ENCODE assay signal across 8 mouse cellular contexts in the genomic region with DNA sequence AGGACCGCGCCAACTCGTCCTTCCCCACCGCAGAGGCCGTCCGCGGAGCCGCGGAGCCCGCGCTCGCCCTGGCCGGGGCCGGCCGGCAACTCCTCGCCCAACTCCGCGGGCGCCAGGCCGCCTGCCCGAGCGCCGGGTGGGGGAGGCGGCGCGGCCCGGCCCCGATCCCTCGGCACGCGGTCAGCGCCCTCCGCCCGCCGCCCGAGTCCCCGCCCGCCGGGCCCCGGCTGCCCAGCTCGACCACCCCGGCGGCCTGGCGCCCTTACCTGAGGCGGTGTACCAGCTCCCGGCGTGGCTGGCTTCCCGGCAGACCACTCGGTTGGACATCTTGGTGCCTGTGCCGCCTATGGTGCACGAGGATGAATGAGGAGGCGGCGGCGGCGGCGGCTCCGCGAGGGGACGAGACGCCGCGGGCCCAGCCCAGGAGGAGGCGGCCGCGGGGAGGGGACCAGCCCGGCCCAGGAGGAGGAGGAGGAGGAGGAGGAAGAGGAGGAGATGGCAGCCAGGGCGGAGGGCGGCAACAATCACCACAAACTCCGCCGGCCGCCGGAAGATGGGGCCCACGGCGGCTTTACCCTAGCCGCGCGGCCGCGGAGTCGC. TPM values are rescaled to one million over a fixed set of nuclear protein-coding genes. Genes with fewer than 3 reads are reported as not detected.
A peak's percentile ranks its signal among the peaks of the same experiment; 100 is the strongest.
DNase-seq lines count a peak whose midpoint lies in the region; ATAC-seq and TF ChIP-seq lines count a peak whose summit lies in the region.

No protein-coding gene starts in this region.

- peak; percentile 71 for ATAC-seq in forebrain, embryonic 16.5 days
- ATAC-seq in lung, embryonic 15.5 days (ENCODE audit: borderline replicate concordance, extremely low read depth, low FRiP score, low TSS enrichment): peak; percentile 91

- H3K27ac ChIP-seq in forebrain, embryonic 16.5 days (ENCODE audit: low read length): peak overlapping the region; percentile 96
- peak overlapping the region; percentile 100 for H3K27ac ChIP-seq in lung, embryonic 15.5 days
- H3K27ac ChIP-seq in olfactory bulb, adult 2 months (ENCODE audit: insufficient read depth, low read depth, low read length): peak overlapping the region; percentile 67
- peak overlapping the region; percentile 57 for H3K27ac ChIP-seq in thymus, adult 2 months (ENCODE audit: control insufficient read depth, insufficient read depth, low read length)

- TF ChIP-seq POLR2A in olfactory bulb, adult 2 months (IDR thresholded peaks at IDR 0.05; ENCODE audit: insufficient read depth, low read depth, low read length): no peak
- TF ChIP-seq POLR2A in thymus, adult 2 months (IDR thresholded peaks at IDR 0.05; ENCODE audit: control insufficient read depth, extremely low read depth, insufficient read depth, low read length, poor library complexity): no peak

- peaks cover 3% of the 10 kb centered on the region; the same call in 1 of the 2 replicates for H3K36me3 ChIP-seq in forebrain, embryonic 16.5 days (ENCODE audit: control insufficient read depth, insufficient read depth)
- H3K36me3 ChIP-seq in lung, embryonic 15.5 days: 0 out of 2 replicates have a peak, but pooled peaks cover 7% of the 10 kb centered on the region
- H3K36me3 ChIP-seq in thymus, adult 2 months (ENCODE audit: control insufficient read depth, insufficient read depth, low read length): peaks cover 4% of the 10 kb centered on the region; the same call in 1 of the 2 replicates

- H3K27me3 ChIP-seq in forebrain, embryonic 16.5 days (replicated peaks; ENCODE audit: control insufficient read depth, insufficient read depth, low read length): no peaks in the 10 kb centered on the region
- H3K27me3 ChIP-seq in lung, embryonic 15.5 days: no peaks in the 10 kb centered on the region
- H3K27me3 ChIP-seq in thymus, adult 2 months (ENCODE audit: control insufficient read depth, insufficient read depth, low read length): no peaks in the 10 kb centered on the region

- WGBS in forebrain, embryonic 16.5 days: under 1% methylated on average over 63 of the region's 80 CpGs
- WGBS in lung, embryonic 15.5 days: under 1% methylated on average over 67 of the region's 80 CpGs
- WGBS in olfactory bulb, adult 2 months: 2% methylated on average over 66 of the region's 80 CpGs
- under 1% methylated on average over 76 of the region's 80 CpGs for WGBS in thymus, adult 2 months

- no peak for TF ChIP-seq CTCF in olfactory bulb, adult 2 months (IDR thresholded peaks at IDR 0.05; ENCODE audit: insufficient read depth, low read depth, low read length)
- TF ChIP-seq CTCF in thymus, adult 2 months (IDR thresholded peaks at IDR 0.05; ENCODE audit: borderline replicate concordance, control insufficient read depth, extremely low read depth, insufficient read depth, low read length, poor library complexity): no peak; the same call in 1 of the 2 replicates

- H3K9me3 ChIP-seq in forebrain, embryonic 16.5 days (ENCODE audit: control insufficient read depth, low read length): no peaks in the 10 kb centered on the region
- no peaks in the 10 kb centered on the region for H3K9me3 ChIP-seq in lung, embryonic 15.5 days

- DNase-seq in ES-CJ7 (ENCODE audit: low read depth, low spot score): peak; percentile 44
- peak; percentile 79 to 81 for DNase-seq in cerebellum, adult 18-20 months
- peak; percentile 84 for DNase-seq in heart, postnatal 4 days
- DNase-seq in layer of hippocampus, adult 9-11 months: peak; percentile 83
- DNase-seq in thymus, adult 2 months: peak; percentile 77

- H3K4me2 ChIP-seq in forebrain, embryonic 16.5 days (ENCODE audit: low read length): peak overlapping the region; percentile 79
- H3K4me2 ChIP-seq in lung, embryonic 15.5 days: peak overlapping the region; percentile 80

- H3K4me3 ChIP-seq in forebrain, embryonic 16.5 days (replicated peaks; ENCODE audit: low read length): peak overlapping the region; percentile 95
- H3K4me3 ChIP-seq in lung, embryonic 15.5 days: peak overlapping the region; percentile 97
- H3K4me3 ChIP-seq in olfactory bulb, adult 2 months (ENCODE audit: insufficient read depth, low read depth, low read length): peak overlapping the region; percentile 98
- peak overlapping the region; percentile 91 for H3K4me3 ChIP-seq in thymus, adult 2 months (ENCODE audit: control insufficient read depth, insufficient read depth, low read length)

- H3K4me1 ChIP-seq in forebrain, embryonic 16.5 days (replicated peaks; ENCODE audit: control insufficient read depth, insufficient read depth, low read length): peaks cover 23% of the 10 kb centered on the region
- H3K4me1 ChIP-seq in lung, embryonic 15.5 days: peaks cover 31% of the 10 kb centered on the region
- H3K4me1 ChIP-seq in olfactory bulb, adult 2 months (ENCODE audit: control insufficient read depth, insufficient read depth, low read length): peaks cover 2% of the 10 kb centered on the region; the same call in 1 of the 2 replicates
- peaks cover 7% of the 10 kb centered on the region; the same call in 1 of the 2 replicates for H3K4me1 ChIP-seq in thymus, adult 2 months (replicated peaks; ENCODE audit: control insufficient read depth, insufficient read depth, low read length)

- H3K9ac ChIP-seq in forebrain, embryonic 16.5 days (replicated peaks; ENCODE audit: low read depth, low read length): peak overlapping the region; percentile 92
- peak overlapping the region; percentile 98 for H3K9ac ChIP-seq in lung, embryonic 15.5 days

RNA-seq across cellular contexts. Expression of a gene that starts 0.8 kb away (rescaled TPM):
- polyA plus RNA-seq in forebrain, embryonic 16.5 days (2015; fragmentation: Nextera tagmentation; extraction: Ambion mirVana): 63.9 and 66.3 TPM in 2 replicates
- 10 to 100 TPM; 74.4 to 78.4 TPM for total RNA-seq in heart, postnatal 4 days (2021)
- 86.1 and 90.5 TPM in 2 replicates for polyA plus RNA-seq in lung, embryonic 15.5 days (2015; fragmentation: Nextera tagmentation; extraction: Ambion mirVana)
- not detected in 2 replicates for polyA plus RNA-seq in olfactory bulb, adult 2 months (2012; ENCODE audit: insufficient read depth, insufficient read length, low replicate concordance, missing spikeins)
- 64.5 and 74.9 TPM in 2 replicates for polyA plus RNA-seq in thymus, adult 2 months (2012; rRNA removed)

RNA-seq across cellular contexts. Expression of a gene that starts 29.2 kb away (rescaled TPM):
- polyA plus RNA-seq in forebrain, embryonic 16.5 days (2015; fragmentation: Nextera tagmentation; extraction: Ambion mirVana): 180 and 189 TPM in 2 replicates
- total RNA-seq in heart, postnatal 4 days (2021): 10 to 100 TPM; 80.7 to 87.4 TPM
- polyA plus RNA-seq in lung, embryonic 15.5 days (2015; fragmentation: Nextera tagmentation; extraction: Ambion mirVana): 219 and 227 TPM in 2 replicates
- not detected in 2 replicates for polyA plus RNA-seq in olfactory bulb, adult 2 months (2012; ENCODE audit: insufficient read depth, insufficient read length, low replicate concordance, missing spikeins)
- polyA plus RNA-seq in thymus, adult 2 months (2012; rRNA removed): 41.8 and 42.8 TPM in 2 replicates

RNA-seq across cellular contexts. Expression of a gene that starts 44.3 kb away (rescaled TPM):
- polyA plus RNA-seq in forebrain, embryonic 16.5 days (2015; fragmentation: Nextera tagmentation; extraction: Ambion mirVana): 26.0 and 28.3 TPM in 2 replicates
- 10 to 100 TPM; 39.3 to 40.1 TPM for total RNA-seq in heart, postnatal 4 days (2021)
- 15.6 and 16.9 TPM in 2 replicates for polyA plus RNA-seq in lung, embryonic 15.5 days (2015; fragmentation: Nextera tagmentation; extraction: Ambion mirVana)
- polyA plus RNA-seq in olfactory bulb, adult 2 months (2012; ENCODE audit: insufficient read depth, insufficient read length, low replicate concordance, missing spikeins): not detected in 2 replicates
- polyA plus RNA-seq in thymus, adult 2 months (2012; rRNA removed): 10.7 and 14.7 TPM in 2 replicates

Comparison
In these comparisons a context has a peak if more than half of its experiments do, and no peak if none do; other contexts are left out.
1. Peak in every context shown above with its lines: DNase-seq, ATAC-seq, H3K4me3 ChIP-seq and H3K27ac ChIP-seq.
2. RNA of a gene that starts 29.2 kb away (polyA plus RNA-seq): 219 to 227 TPM in lung, embryonic 15.5 days, 180 to 189 TPM in forebrain, embryonic 16.5 days and 41.8 to 42.8 TPM in thymus, adult 2 months; not detected in olfactory bulb, adult 2 months; every median in the first group is over 10 times any median in the second.